Mouse (Mus musculus): Measurements from ENCODE around the gene Acsf3.

DNA sequence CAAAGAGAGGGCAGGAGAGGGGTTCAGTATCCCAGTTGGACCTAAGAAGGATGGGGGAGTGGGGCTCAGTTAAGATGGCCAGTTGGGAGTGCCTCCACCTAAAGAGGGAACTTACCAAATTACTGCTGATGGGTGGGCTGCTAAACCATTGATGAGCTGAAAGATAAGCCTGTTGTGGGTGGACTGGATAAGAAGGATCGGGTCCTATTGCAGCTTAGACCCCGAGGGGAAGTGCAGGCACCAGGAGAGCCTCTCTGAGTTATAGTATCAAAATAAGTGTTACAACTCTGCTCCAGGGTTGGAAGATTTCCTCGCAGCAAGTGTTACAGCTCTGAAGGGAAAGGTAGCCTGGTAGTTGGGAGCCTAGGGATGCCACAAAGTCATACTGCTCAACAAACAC, 68.9 kb downstream of the Acsf3 start:
- TF ChIP-seq CTCF (IDR thresholded peaks at IDR 0.05; ENCODE audit: low read depth, low read length) (no peak), GATA1 (IDR thresholded peaks at IDR 0.05; ENCODE audit: borderline replicate concordance, low read length) (no peak), POLR2AphosphoS5 (IDR thresholded peaks at IDR 0.05; ENCODE audit: insufficient replicate concordance, low read depth, low read length) (no peak)

Data from G1E (cell line).